Mouse (Mus musculus) lung, adult 18-20 months (tissue): ENCODE results near the gene Samd3.

ENCODE experiments used
- DNase-seq, 2 experiments: peaks; one replicate each; pipeline ENCODE4 v3.0.0; 2022; ENCODE audit warnings: mixed read lengths in 2 of 2

Gene Samd3

DNA sequence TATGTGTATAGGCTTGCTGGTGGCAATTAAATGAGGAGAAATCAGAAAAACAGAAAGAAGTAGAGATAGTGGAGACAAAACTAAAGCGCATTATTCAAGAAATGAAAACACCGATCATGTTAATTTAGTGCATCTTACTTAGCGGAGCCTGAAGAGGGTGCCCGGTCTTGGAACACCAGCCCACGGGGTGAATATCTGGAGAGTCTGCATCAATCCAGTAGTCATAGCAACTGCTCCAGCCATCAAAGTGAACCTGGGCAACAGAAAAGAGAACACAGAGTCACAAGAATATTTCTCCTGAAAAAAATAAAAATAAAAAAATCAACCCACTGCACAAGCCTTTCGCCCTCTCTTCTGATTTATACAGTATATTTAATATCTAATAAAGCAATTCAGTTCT is 74.0 kb downstream of the Samd3 start:
- no peak for DNase-seq

DNA sequence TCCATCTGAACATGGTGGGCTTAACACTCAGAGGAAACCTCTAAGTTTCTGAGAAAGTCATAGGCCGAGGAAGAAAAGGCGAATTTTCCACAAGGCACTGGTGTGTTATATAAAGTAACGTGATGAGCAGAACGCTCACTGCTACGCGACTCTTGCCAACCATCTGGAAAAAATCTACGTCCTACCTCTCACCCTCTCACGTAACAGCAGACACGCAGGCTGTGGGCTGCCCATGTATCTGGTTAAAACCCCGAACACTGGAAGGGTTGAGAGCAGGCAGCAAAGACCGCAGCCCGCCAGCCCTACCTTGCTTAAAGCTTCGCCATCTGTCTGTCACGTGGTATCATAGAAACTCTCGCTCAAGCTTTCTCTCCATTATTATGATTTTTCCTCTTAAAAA is 84.8 kb downstream of the Samd3 start:
- DNase-seq: no peak

GRCm38 (mm10) chr10:26320679-26321078 is 91.2 kb downstream of the Samd3 start:
- DNase-seq: no peak
